Mouse (Mus musculus): ENCODE results near the gene Ush1g. TPM values are rescaled to one million over a fixed set of nuclear protein-coding genes. Genes with fewer than 3 reads are reported as not detected.
A peak's percentile ranks its signal among the peaks of the same experiment; 100 is the strongest.

Gene Ush1g
- total and polyA plus RNA-seq, 2 experiments from 2014 or later, result 0.13 to 0.37 TPM

DNA sequence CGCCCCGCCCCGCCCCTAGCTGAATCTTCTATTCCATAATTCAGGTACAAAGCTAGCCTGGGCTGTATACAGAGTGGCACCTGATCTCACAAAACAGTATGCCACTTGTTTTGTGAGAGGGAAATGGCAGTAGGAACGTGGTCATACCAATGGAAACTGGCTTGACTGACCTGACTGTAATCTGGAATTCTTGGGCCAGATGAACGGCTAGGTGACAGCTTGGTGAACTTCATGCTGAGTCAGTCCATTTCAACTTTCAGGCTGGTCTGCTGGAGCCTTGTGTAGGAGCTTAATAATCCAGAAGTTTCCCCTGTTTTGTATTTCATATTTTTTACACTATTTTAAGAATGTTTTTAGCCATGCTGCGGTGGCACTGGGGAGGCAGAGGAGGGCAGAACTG, 43.7 kb downstream of the Ush1g start:
- Histone ChIP-seq H3K36me3 (ENCODE audit: insufficient read depth, low read length) (no peaks in the 10 kb centered on the region), H3K27ac (no peak overlapping the region), H3K27me3 (ENCODE audit: insufficient read depth, low read length) (no peaks in the 10 kb centered on the region), H3K9me3 (ENCODE audit: low read length) (no peaks in the 10 kb centered on the region), H3K4me1 (ENCODE audit: insufficient read depth, low read length) (peaks cover 10% of the 10 kb centered on the region), H3K4me3 (ENCODE audit: low read length) (no peak overlapping the region), H3K9ac (replicated peaks; ENCODE audit: low read length) (no peak overlapping the region), H3K4me2 (ENCODE audit: low read depth, low read length) (0 out of 2 replicates have a peak overlapping the region, but pooled peaks have one; percentile 70)
- TF ChIP-seq CTCF (IDR thresholded peaks at IDR 0.05; ENCODE audit: low read depth), result no peak
- DNase-seq (ENCODE audit: low spot score) (no peak), ATAC-seq (no peak)
- WGBS, result 82% methylated on average over 6 of the region's 6 CpGs

DNA sequence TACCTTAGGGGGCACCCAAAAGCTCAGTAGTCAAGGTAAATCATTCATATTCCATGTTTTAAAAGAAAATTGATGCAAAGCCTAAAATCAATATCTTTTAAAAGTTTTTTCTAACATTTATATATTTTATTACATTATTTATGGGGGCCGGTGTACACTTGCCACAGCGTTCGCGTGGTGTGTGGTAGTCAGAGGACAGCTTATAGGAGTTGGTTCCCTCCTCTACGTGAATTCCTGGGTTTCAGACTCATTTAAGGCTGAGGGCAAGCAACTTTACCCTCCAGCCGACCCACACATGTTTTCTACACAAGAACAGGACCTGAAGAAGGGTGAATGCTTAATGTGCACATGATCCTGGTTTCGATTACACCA, 44.3 kb downstream of the Ush1g start:
- Histone ChIP-seq H3K9me3 (ENCODE audit: low read length) (no peaks in the 10 kb centered on the region), H3K4me1 (ENCODE audit: insufficient read depth, low read length) (peaks cover 10% of the 10 kb centered on the region), H3K27ac (peak overlapping the region; percentile 81), H3K4me3 (ENCODE audit: low read length) (peak overlapping the region; percentile 64), H3K9ac (replicated peaks; ENCODE audit: low read length) (peak overlapping the region; percentile 42), H3K27me3 (ENCODE audit: insufficient read depth, low read length) (no peaks in the 10 kb centered on the region), H3K4me2 (ENCODE audit: low read depth, low read length) (peak overlapping the region; percentile 70), H3K36me3 (ENCODE audit: insufficient read depth, low read length) (no peaks in the 10 kb centered on the region)
- no peak for TF ChIP-seq CTCF (IDR thresholded peaks at IDR 0.05; ENCODE audit: low read depth)
- WGBS, result 14% methylated on average over 7 of the region's 7 CpGs
- ATAC-seq, result no peak
- no peak for DNase-seq (ENCODE audit: low spot score)

DNA sequence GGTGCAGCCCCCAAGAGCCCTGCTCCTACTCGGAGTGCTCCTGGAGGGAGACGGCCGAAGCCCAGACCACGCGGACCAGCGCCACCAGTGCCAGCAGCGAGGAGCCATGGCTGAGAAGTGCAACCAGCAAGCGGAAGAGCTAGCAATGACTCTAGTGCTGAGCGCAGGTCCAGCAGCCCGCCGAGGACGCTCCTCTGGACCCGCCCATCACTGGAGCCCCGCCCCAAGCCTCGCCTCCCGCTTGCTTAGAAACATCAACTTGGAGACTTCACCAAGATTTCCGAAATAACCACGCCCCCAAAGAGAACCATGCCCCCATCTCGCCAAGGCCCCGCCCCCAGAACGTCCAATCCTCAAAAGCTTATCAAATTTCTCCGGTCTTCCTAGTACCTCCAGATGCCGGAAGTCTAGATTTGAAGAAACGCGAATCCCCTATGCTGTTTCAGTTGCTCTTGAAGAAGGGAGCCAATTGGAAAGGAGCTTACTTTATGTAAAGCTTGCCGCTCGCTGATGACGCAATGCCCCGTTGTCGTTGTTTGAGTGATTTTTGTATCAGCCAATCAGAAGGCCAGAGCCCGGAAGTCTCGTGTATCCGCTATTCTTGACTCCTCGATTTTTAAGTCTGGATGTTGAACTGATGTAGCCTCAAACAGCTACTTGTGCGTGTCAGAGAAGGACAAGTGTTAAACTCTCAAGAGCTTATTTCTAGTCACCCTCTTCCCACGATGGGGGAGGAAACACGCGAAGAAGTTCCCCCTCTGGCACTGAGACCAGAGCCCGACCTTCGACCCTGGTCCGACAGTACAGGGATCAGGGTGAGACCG, 44.8 kb downstream of the Ush1g start, which contains the start of gene Fdxr:
Gene Fdxr (minus strand): TSS at position 271 of the 824 bp plus-strand sequence.
- ATAC-seq, result peak; percentile 97
- no peaks in the 10 kb centered on the region for H3K27me3 ChIP-seq (ENCODE audit: insufficient read depth, low read length)
- peak within 1 kb of the TSS; percentile 70 for H3K4me2 ChIP-seq (ENCODE audit: low read depth, low read length)
- H3K4me3 ChIP-seq (ENCODE audit: low read length), result peak within 1 kb of the TSS; percentile 64
- peak within 1 kb of the TSS; percentile 73 for H3K9ac ChIP-seq (replicated peaks; ENCODE audit: low read length)
- WGBS, result under 1% methylated on average over 42 of the region's 42 CpGs
- no peaks in the 10 kb centered on the region for H3K36me3 ChIP-seq (ENCODE audit: insufficient read depth, low read length)
- DNase-seq (ENCODE audit: low spot score), result peak; percentile 100
- TF ChIP-seq CTCF (IDR thresholded peaks at IDR 0.05; ENCODE audit: low read depth), result peak; percentile 46
- no peaks in the 10 kb centered on the region for H3K9me3 ChIP-seq (ENCODE audit: low read length)
- peak within 1 kb of the TSS; percentile 91 for H3K27ac ChIP-seq
- peaks cover 10% of the 10 kb centered on the region for H3K4me1 ChIP-seq (ENCODE audit: insufficient read depth, low read length)

DNA sequence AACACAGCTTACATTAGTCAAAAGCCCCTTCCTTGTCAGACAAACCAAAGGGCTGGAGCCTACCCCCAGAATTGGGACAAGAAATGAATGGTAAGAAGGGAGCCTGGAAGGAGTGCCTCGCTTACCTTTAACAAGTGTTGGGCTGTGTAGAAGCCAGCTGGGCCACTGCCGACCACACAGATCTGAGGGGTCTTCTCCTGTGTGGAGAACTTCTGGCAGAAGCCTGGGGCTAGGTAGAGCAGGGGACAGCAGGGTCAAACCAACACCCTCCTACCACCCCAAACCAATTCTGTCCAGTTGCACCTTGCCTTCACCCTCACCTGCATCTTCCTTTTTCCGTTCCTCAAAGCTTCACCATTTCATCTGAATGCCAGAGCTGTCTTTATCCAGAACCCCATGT, 45.9 kb downstream of the Ush1g start:
- WGBS, result 55% methylated on average over 3 of the region's 3 CpGs
- Histone ChIP-seq H3K4me3 (ENCODE audit: low read length) (peak overlapping the region; percentile 64), H3K36me3 (ENCODE audit: insufficient read depth, low read length) (no peaks in the 10 kb centered on the region), H3K9me3 (ENCODE audit: low read length) (no peaks in the 10 kb centered on the region), H3K27me3 (ENCODE audit: insufficient read depth, low read length) (no peaks in the 10 kb centered on the region), H3K4me2 (ENCODE audit: low read depth, low read length) (peak overlapping the region; percentile 70), H3K4me1 (ENCODE audit: insufficient read depth, low read length) (peaks cover 10% of the 10 kb centered on the region), H3K27ac (peak overlapping the region; percentile 91), H3K9ac (replicated peaks; ENCODE audit: low read length) (peak overlapping the region; percentile 73)
- no peak for TF ChIP-seq CTCF (IDR thresholded peaks at IDR 0.05; ENCODE audit: low read depth)
- DNase-seq (ENCODE audit: low spot score) (no peak), ATAC-seq (no peak)

DNA sequence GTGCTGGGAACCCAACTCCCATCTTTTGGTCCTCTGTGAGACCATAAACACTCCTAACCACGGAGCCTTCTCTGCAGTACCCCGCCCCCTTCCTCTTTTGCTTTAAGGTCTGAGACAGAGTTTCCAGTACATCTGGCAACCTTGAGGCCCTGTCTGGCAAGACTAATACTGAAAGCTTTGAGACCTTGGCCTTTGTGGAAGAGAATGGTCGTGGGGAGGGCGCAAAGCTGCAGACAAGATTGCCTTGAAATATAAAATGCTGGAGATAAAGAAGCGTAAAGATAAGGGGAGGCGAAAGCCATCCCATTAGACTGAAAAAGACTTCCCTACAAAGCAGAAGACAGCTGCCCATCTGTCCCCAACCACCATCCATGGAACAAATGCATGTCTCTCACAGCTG, 46.3 kb downstream of the Ush1g start:
- 86% methylated on average over 6 of the region's 6 CpGs for WGBS
- no peaks in the 10 kb centered on the region for H3K36me3 ChIP-seq (ENCODE audit: insufficient read depth, low read length)
- H3K9me3 ChIP-seq (ENCODE audit: low read length), result no peaks in the 10 kb centered on the region
- H3K4me3 ChIP-seq (ENCODE audit: low read length), result no peak overlapping the region
- H3K4me1 ChIP-seq (ENCODE audit: insufficient read depth, low read length), result peaks cover 10% of the 10 kb centered on the region
- TF ChIP-seq CTCF (IDR thresholded peaks at IDR 0.05; ENCODE audit: low read depth), result no peak
- H3K9ac ChIP-seq (replicated peaks; ENCODE audit: low read length), result no peak overlapping the region
- peak overlapping the region; percentile 70 for H3K4me2 ChIP-seq (ENCODE audit: low read depth, low read length)
- H3K27ac ChIP-seq, result no peak overlapping the region
- H3K27me3 ChIP-seq (ENCODE audit: insufficient read depth, low read length), result no peaks in the 10 kb centered on the region
- DNase-seq (ENCODE audit: low spot score) (no peak), ATAC-seq (no peak)

DNA sequence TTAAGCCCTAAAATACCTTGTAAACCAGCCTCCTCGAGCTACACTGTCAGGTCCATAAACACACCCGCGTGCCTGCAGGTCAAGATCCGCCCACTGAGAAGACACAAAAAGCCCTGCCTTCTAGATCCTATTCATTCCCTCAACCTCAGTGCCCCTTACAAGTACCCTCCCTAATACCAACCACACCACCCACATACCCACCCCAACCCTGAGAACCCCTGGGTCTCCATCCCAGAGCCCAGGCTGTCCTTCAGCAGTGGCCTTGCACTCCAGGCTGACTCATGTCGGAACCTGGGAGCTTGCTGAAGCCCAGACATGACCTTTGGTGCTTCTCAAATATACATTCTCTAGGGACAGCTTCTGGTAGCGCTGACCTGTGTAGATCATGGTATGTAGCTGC, 47.1 kb downstream of the Ush1g start:
- DNase-seq (ENCODE audit: low spot score) (no peak), ATAC-seq (no peak)
- Histone ChIP-seq H3K27me3 (ENCODE audit: insufficient read depth, low read length) (no peaks in the 10 kb centered on the region), H3K4me2 (ENCODE audit: low read depth, low read length) (no peak overlapping the region), H3K36me3 (ENCODE audit: insufficient read depth, low read length) (no peaks in the 10 kb centered on the region), H3K4me1 (ENCODE audit: insufficient read depth, low read length) (peaks cover 10% of the 10 kb centered on the region), H3K4me3 (ENCODE audit: low read length) (no peak overlapping the region), H3K9ac (replicated peaks; ENCODE audit: low read length) (no peak overlapping the region), H3K27ac (no peak overlapping the region), H3K9me3 (ENCODE audit: low read length) (no peaks in the 10 kb centered on the region)
- TF ChIP-seq CTCF (IDR thresholded peaks at IDR 0.05; ENCODE audit: low read depth), result no peak
- WGBS, result 94% methylated on average over 6 of the region's 6 CpGs

DNA sequence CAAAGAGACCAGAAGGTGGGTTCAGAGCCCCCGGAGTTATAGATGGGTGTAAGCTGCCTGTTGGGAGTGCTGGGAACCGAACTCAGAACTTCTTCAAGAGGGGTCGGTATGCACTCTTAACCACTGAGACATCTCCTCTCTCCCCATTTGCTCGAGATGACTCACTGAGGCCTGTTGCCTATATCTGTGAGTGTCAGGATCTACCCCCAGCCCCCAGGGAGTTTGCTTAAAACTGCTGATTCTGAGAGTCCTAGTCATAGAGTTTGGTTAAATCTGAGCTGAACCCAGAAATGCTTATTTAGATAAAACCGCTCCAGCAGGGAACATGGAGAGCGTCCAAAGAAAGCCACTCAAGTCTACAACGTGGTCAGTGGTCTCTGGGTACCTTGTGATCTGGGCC, 47.7 kb downstream of the Ush1g start:
- Histone ChIP-seq H3K9ac (replicated peaks; ENCODE audit: low read length) (no peak overlapping the region), H3K4me1 (ENCODE audit: insufficient read depth, low read length) (peaks cover 10% of the 10 kb centered on the region), H3K27me3 (ENCODE audit: insufficient read depth, low read length) (peaks cover 2% of the 10 kb centered on the region; the same call in 1 of the 2 replicates), H3K9me3 (ENCODE audit: low read length) (no peaks in the 10 kb centered on the region), H3K36me3 (ENCODE audit: insufficient read depth, low read length) (peaks cover 3% of the 10 kb centered on the region), H3K27ac (no peak overlapping the region), H3K4me3 (ENCODE audit: low read length) (no peak overlapping the region), H3K4me2 (ENCODE audit: low read depth, low read length) (no peak overlapping the region)
- WGBS, result 89% methylated on average over 7 of the region's 7 CpGs
- no peak for TF ChIP-seq CTCF (IDR thresholded peaks at IDR 0.05; ENCODE audit: low read depth)
- no peak for DNase-seq (ENCODE audit: low spot score)
- no peak for ATAC-seq
